Mouse (Mus musculus) right cerebral cortex, postnatal 10 days (tissue): ENCODE data around the gene Tsc22d1.

ENCODE experiments used
- DNase-seq, 2 experiments: peaks; one replicate each; pipeline ENCODE4 v3.0.0; 2021; ENCODE audit warnings: low spot score in 2 of 2

Tsc22d1 gene

DNA sequence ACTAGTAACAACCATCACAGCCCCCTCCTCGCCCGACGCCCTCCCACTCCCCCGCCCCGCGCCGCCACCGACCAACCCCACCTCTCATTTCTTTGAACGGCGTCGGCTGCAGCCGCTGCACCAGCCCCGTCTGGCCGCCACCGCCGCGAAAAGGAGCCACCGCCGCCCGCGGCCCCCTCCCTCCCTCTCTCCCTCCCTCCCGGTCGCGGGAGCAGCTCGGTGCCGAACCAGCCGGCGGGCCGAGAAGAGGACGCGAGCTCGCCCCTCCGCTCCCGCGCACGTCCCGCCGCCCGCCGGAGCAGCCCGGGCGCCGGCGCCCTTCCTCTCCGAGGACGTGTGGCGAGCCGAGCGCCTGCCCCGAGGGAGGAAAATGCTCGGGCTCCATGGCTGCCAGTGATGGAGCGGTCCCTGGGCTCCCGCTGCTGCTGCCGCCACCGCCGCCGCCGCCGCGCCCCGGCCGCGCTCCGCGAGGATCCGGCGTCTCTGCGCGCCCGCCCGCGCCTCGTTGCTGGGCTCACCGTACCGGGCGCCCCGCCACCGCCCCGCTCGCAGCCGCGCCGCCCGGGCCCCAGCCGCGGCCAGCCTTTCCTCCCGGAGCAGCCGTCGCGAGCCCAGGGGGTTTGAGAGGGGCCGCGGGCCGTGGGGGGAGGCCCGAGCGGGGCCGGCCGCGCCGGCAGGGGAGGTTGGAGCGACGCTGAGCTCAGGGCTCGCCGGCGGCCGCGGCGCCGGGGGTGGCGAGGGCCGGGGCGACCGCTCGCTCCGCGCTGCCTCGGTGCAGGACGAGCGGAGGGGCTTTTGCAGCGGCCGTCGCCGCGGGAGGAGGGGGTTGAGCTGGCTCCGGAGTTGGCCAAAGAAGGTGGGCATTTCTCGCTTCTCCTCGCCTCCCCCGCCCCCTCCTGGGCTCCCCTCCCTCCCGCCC lies at the start of gene Tsc22d1:
Gene Tsc22d1 (plus strand): TSS at position 100 of the 919 bp plus-strand sequence.
- peak; percentile 68 to 71 for DNase-seq

DNA sequence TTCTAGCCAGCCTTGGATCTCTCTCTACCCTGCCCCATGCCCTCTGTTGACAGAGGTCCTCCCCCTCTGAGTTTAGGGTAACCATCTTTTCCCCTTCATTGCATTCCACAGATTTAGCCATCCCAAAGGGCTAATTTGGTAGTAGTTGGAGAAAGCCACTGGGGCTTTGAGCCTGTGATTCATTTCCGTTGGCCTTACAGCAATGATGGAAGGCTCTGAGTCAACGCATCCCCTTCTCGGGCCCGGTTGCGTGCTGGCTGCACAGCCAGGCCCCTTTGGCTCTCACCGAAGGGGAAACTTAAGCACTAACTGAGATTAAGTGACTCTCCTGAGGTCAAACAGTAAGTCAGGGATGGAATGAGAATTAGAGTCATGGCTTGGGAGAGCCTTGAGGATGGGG lies 41.1 kb upstream of the Tsc22d1 start:
- DNase-seq = no peak

GRCm38 (mm10) chr14:76374601-76375000 lies 40.2 kb upstream of the Tsc22d1 start:
- no peak for DNase-seq

- DNase-seq = no peak
Observed at GRCm38 (mm10) chr14:76376561-76376960, 38.2 kb upstream of the Tsc22d1 start.

GRCm38 (mm10) chr14:76379411-76379810 lies 35.4 kb upstream of the Tsc22d1 start:
- DNase-seq = no peak

DNA sequence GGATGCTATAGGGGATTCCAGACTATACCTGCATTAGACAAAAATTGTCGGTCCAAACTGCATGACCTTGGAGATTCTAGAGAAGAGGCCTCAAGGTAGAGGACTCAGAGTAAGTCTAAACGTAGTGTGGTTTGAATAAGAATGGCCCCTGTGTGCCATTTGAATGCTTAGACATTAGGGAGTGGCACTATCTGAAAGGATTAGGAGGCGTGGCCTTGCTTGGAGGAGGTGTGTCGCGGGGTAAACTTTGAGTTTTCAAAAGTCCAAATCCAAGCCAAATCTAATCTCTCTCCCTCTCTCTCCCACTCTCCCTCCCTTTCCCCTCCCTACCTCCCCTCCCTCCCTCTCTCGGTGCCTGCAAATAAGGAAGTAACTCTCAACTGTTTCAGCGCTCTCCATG lies 26.7 kb upstream of the Tsc22d1 start:
- DNase-seq = no peak

GRCm38 (mm10) chr14:76398251-76398650 lies 16.5 kb upstream of the Tsc22d1 start:
- DNase-seq = no peak

DNA sequence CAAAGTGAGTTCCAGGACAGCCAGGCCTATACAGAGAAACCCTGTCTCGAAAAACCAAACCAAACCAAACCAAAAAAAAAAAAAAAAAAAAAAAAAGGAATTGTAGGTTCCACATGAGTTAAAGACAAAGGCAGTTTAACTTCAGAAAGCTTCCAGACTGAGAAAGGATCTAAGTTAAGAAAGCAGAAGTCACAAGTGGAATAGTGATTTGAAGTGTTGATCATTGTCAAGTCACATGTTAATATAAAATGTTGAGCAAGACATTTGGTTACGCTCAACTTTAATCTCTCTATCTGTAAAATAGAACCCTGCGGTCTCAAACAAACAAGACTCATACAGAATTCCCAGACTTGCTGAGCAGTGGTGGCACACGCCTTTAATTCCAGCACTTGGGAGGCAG lies 12.2 kb upstream of the Tsc22d1 start:
- DNase-seq = no peak

DNA sequence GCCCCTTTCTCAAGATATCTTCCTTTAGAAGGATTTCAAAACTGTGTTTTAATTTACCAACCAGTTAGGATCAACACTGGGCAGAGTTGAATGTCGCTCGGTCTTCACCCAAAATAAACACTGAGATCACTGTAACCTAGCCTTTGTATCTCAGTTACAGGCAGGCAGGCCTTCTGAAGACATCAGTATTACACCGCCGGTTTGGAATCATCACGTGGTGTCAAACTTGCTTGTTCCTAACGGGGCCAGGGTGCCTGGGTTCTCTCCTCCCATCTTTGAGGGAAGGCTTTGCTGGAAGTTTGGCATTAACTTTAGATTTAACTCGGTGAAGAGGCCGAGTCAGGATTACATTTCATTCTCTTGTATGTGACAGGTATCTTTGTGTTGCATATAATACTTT lies 5.7 kb upstream of the Tsc22d1 start:
- DNase-seq = no peak

- no peak for DNase-seq
Observed at GRCm38 (mm10) chr14:76413773-76414121, 1.0 kb upstream of the Tsc22d1 start.

- DNase-seq = peak; percentile 99
Observed at GRCm38 (mm10) chr14:76414122-76414861, 469 bp upstream of the Tsc22d1 start.

DNA sequence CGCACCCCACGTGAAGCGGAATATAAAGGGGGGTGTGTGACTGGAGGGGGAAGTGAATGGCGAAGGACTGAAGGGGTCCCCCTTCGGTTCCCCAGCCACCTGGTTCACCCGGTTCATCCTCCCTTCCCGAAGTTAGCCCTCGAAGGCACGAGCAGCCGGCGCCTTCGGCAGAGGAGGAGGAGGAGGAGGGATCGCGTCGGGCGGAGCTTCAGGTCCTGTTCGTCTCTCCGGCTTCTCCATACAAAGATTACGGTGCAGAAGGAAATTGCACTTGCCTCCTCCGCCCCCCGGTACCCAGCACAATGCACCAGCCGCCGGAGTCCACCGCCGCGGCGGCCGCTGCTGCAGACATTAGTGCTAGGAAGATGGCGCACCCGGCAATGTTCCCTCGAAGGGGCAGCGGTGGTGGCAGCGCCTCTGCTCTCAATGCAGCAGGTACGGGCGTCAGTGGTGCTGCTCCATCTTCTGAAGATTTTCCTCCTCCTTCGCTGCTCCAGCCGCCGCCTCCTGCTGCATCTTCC lies 1.1 kb downstream of the Tsc22d1 start:
- peak; percentile 69 to 78 for DNase-seq

DNA sequence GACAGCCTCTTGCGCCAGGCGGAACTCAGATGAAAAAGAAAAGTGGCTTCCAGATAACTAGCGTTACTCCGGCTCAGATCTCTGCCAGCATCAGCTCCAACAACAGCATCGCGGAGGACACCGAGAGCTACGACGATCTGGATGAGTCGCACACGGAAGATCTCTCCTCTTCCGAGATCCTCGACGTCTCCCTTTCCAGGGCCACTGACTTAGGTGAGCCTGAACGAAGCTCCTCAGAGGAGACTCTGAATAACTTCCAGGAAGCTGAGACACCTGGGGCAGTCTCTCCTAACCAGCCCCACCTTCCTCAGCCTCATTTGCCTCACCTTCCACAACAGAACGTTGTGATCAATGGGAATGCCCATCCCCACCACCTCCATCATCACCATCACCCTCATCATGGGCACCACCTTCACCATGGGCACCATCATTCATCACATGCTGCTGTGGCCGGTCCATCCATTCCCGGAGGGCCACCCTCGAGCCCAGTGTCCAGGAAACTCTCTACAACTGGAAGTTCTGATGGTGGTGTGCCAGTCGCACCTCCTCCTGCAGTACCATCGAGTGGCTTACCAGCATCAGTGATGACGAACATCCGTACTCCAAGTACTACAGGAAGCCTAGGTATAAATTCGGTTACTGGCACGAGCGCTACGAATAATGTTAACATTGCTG lies 1.7 kb downstream of the Tsc22d1 start:
- peak in 1 of 2 experiments; percentile 61 for DNase-seq

DNA sequence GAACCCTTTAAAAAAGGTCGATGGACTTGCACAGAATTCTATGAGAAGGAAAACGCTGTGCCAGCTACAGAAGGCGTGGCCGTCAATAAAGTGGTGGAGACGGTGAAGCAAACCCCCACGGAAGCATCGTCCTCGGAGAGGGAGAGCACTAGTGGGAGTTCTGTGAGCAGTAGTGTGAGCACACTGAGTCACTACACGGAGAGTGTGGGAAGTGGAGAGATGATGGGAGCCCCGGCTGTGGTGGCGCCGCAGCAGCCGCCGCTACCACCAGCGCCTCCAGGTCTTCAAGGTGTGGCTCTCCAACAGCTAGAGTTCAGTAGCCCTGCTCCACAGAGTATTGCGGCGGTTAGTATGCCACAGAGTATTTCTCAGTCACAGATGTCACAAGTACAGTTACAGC lies 2.6 kb downstream of the Tsc22d1 start:
- DNase-seq = peak in 1 of 2 experiments; percentile 44

- peak in 1 of 2 experiments; percentile 44 for DNase-seq
Observed at GRCm38 (mm10) chr14:76420726-76421125, 6.0 kb downstream of the Tsc22d1 start.

GRCm38 (mm10) chr14:76421162-76421561 lies 6.4 kb downstream of the Tsc22d1 start:
- no peak for DNase-seq

DNA sequence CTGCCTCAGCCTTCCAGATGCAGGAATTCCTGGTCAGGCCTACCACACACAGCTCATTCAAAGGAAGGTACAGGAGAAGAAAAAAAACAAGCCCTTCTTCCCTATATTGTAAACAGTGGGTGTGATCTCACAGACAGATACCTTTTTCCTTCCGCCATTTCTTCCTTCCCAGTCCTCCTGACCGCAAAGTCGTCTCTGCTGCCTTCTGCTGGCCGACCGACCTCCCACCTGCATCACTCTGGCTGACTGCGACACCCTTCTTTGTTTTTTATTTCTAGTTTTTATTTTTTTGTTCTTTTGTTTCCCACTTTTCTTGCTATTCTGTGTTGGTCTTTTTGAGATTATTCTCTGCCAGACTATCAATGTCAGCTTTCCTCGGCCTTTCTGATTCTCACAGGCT lies 10.7 kb downstream of the Tsc22d1 start:
- DNase-seq = no peak

- no peak for DNase-seq
Observed at GRCm38 (mm10) chr14:76425986-76426530, 11.3 kb downstream of the Tsc22d1 start.

DNA sequence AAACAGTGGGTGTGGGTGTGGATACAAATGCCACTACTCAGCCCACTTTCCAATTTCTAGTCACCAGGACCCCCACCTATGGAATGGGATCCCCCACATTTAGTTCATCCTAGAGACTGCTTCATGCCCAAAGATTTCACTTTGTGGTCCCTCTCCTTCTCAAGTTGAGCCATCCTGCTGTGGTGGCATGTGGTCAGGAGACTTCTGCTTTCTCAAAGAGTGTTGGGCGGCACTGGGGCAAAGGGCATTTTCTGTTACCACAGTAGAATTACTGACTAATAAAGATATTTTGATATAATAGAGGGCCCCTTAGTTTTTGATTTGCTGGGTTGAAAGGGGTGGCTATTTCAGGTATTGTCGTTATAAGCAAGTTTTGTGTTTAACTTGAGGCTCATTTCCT lies 14.1 kb downstream of the Tsc22d1 start:
- DNase-seq = peak in 1 of 2 experiments; percentile 8

GRCm38 (mm10) chr14:76431918-76432317 lies 17.2 kb downstream of the Tsc22d1 start:
- DNase-seq = peak in 1 of 2 experiments; percentile 4

DNA sequence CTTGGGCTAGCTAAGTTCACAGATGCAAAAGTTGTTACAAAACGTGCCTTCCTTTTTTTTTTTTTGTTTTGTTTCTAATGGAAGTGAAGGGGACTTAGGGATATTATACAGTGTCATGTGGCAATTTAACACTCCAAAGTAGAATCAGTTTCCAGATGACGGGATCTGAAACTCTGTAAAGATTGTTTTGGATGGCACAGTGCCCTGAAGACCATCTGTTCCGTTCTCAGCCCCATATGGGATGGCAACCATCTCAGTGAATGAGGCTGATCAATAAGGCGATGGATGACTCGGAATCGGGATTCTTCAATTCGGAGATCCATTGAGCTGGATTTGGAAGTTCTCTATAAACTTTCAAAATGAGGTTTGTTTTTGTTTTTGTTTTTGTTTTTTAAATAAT lies 17.6 kb downstream of the Tsc22d1 start:
- peak; percentile 78 to 82 for DNase-seq

DNA sequence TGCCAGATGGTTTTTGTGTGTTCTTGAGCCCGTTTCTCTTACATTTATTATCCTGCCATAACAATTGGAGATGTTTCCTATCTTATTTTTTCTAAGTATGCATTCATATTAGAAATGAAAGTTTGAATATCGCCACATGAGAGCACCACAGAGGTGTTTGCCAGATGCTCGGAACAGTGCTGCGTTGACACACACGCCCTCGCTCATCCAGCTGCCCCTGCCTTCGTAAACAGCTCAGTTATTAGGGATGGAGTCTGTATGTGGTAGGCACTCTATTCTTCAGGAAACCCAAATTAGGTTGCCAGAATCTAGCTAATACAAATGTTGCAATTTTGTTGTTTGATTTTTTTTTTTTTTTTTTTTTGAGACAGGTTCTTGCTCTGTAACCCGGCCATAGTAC lies 18.1 kb downstream of the Tsc22d1 start:
- DNase-seq = peak in 1 of 2 experiments; percentile 15
